Mouse (Mus musculus) layer of hippocampus, postnatal 36 days (tissue): Measurements from ENCODE around the gene Usp47. TPM values are rescaled to one million over a fixed set of nuclear protein-coding genes. Genes with fewer than 3 reads are reported as not detected.

Experiments used
- DNase-seq, 2 experiments: peaks; one replicate each; pipeline ENCODE4 v3.0.0; 2022
- total RNA-seq, 2 experiments: library from RNA; stranded (reverse); gene quantifications; 2 replicates each; pipeline ENCODE4 v1.2.3; 2021

Gene Usp47
- total RNA-seq, 2 experiments from 2014 or later: 65.5 to 65.9 TPM

DNA sequence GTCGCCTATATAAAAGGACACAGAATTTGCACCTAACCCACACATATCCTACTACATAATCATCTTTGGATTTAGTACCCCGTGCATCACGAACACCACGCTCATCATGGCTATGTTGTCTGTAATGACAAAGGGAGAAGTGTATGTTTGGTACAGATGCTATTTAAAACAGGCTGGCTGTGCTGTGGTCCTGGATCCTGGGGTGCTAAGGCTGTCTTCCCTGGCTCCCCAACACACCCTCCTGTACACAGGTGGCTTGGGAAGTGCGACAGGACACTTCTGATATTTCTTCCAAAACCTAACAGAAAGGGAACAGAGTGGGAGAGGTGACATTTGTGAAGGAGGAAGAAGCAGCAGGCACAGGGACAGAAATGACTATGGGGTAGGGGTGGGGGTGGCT, 100.3 kb downstream of the Usp47 start:
- DNase-seq: no peak

DNA sequence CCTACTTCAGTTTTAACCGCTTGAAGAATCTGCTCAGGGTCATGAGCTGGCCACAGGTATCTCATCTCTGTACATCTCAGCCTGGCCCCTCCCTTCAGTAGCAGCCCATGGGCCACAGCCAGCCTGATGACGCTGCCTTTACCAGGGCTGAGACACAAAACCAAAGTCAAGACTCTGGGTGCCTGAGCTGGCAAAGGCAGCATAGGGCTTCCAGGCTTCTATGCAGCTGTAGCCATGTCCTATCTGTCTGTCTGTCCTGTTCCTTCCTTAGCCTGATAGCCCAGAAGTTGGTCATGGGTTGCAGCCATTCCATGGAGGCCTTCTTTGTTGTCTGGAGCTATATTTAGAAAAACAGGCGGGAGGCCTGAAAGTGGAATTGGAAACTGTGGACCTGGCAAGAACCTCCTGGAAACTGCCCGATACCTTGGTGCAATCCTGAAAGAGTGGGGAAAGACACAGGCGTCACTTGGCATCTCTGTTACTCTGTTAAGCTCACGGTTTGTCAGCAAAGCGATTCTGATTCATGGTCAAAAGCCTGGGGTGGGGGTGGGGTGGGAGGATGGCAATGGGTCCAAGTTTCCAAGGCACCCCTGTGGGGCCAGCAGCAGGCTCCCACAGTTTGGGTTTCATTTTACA, 102.4 kb downstream of the Usp47 start:
- DNase-seq: no peak

GRCm38 (mm10) chr7:112127085-112127637, 103.9 kb downstream of the Usp47 start:
- DNase-seq: no peak

DNA sequence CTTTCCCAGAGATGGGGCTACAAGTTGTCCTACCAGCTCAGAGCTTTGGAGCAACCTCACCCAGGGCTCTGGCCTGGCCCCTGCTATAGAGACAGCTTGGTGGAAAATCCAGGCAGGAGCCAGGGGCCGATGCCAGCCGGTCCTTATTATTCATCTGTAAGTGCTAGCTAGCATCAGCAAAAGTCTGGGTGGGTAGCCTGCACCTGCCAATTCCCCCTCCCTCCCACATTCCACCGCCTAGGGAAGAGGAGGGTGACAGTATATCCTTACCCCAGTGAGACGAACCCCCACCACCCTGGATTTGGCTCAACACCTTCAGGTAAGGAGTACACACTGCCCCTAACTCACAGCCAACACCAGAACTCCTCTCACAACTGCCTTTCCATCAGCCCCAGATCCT, 104.7 kb downstream of the Usp47 start:
- no peak for DNase-seq

- no peak for DNase-seq
These were observed 105.5 kb downstream of the Usp47 start for GRCm38 (mm10) chr7:112128810-112129209.

DNA sequence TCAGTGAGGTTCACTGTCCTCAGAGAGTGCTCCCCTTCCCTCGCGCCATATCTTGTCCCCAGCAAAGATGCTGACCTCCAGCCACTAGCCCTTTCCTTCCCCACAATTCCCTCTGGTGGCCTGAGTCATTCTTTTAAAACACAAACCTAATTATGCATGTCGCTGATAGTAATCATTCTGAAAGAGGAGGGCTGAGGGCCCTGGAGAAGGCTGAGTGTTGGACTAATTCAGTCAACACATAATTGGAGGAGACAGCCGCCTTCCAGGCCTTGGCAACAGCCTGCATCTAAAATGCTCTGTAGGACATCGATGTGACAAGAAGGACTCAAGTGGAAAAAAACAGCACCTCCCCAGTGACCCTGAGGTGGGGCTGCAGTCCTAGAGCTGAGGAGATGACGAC, 106.5 kb downstream of the Usp47 start:
- no peak for DNase-seq

DNA sequence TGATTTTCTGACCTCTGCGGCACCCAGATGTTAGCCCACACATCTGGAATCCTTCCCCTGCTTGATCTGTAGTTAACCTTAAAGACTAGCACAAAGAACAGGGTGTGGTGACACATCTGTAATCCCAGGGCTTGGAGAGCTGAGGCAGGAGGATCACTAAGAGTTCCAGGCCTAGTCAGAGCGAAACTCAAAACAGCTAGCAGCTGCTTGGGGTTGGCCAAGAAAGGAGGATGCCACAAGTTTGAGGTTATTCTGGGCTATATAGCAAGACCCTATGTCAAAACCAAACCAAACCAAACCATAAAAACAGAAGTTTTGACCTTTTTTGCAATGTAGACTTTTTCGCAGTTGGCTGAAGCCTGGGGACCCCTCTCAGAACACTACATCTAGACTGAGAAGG, 107.4 kb downstream of the Usp47 start:
- no peak for DNase-seq

GRCm38 (mm10) chr7:112132005-112132404, 108.7 kb downstream of the Usp47 start:
- DNase-seq: no peak

- DNase-seq: no peak
These were observed 110.0 kb downstream of the Usp47 start for GRCm38 (mm10) chr7:112133277-112133676.

GRCm38 (mm10) chr7:112135161-112135560, 111.9 kb downstream of the Usp47 start:
- DNase-seq: no peak

- no peak for DNase-seq
These were observed 113.2 kb downstream of the Usp47 start for GRCm38 (mm10) chr7:112136537-112136936.

GRCm38 (mm10) chr7:112138168-112138508, 114.8 kb downstream of the Usp47 start:
- DNase-seq: no peak

- DNase-seq: no peak
These were observed 115.5 kb downstream of the Usp47 start for GRCm38 (mm10) chr7:112138509-112139405.

- no peak for DNase-seq
These were observed 117.4 kb downstream of the Usp47 start for GRCm38 (mm10) chr7:112140725-112141124.

GRCm38 (mm10) chr7:112142616-112143015, 119.3 kb downstream of the Usp47 start:
- DNase-seq: no peak

DNA sequence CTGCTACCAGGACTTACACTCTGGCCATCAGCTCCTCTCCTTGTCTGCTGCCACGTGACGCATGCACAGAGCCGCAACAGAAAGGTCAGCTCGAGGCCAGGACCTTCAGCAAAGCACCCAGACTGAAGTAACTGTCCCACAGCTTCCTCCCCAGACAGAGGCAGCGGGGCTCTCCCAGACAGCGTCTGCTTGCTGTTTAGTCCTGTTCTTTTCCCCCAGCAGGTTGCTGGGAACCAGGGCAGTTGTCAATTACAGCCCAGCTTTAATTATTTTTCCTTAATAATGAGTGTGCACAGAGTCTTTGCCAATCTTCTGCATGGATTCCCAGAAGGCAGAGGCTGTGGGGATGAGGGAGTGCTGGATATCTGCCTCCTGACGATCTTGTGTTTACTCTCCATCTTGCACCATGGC, 119.8 kb downstream of the Usp47 start:
- no peak for DNase-seq

DNA sequence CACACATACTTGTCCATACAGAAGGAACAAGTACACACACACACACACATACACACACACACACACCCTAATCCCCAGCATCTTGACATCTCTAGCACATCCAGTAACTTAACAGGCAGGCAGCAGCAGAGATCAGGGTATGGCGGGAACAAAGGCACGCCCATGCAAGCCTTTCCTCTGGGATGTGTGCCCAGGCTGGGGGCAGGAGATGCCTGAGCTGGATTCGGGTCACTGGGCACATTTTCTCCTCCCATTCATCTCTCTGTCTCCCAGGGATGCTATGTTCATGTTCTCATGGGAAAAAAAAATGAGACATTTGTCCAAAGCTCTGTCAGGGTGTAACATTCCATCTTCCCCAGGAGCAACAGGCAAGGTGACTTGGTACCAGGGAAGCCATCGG, 120.7 kb downstream of the Usp47 start:
- DNase-seq: no peak

GRCm38 (mm10) chr7:112144646-112145179, 121.4 kb downstream of the Usp47 start:
- no peak for DNase-seq

DNA sequence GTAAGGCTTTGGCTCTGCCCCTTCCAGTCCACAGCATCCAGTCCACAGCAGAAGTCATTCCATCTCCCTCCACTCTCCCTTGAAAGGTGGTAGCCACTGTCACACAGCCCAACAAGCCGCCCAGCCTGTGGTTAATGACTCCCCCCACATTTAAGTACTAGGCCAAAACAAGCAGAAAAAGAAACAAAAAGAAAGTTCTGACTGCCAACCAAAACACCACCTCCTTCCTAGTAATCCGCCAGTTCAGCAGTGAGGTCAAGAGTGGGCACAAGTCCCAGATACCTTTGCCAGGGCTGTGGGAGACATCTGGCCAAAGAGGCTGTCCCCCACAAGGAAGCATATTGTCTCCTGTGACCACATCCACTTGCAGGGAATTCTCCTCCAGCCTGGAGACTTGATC, 124.7 kb downstream of the Usp47 start:
- no peak for DNase-seq

- DNase-seq: no peak
These were observed 125.8 kb downstream of the Usp47 start for GRCm38 (mm10) chr7:112149113-112149512.

- no peak for DNase-seq
These were observed 131.1 kb downstream of the Usp47 start for GRCm38 (mm10) chr7:112154445-112154844.

GRCm38 (mm10) chr7:112155194-112155593, 131.9 kb downstream of the Usp47 start:
- no peak for DNase-seq

DNA sequence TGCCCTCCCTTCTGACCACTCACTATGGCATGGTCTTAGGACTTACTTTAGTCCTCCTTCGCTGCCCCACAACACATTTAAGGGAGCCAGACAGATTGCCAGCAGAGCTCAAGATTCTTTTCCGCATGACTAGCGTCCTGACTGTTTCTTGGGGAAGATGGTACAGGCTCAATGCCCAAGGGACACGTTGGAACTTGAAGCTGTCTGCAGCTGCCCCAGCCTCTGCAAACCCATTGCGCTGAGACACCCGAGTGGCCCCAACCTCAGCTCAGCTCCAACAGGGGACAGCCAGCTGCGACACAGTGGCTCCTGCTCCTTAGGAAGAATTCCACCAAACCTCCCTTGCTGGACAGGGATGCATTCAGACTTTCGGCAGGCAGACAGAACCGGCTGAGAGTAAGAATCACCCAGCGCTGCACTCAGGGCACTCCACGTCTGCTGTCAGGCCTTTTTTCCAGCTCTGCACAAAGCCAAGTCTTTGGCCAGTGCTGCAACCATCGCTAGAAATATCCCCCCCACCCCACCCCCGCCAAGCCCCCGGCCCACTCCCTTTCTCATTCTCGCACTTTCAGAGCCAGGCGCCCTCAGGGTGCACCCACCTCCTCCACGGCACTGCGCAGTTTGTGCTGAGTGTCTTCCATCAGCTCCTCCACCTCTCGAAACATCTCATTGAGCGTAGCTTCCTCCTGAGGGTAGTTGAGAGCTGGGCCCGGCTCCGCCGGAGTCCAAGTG, 134.4 kb downstream of the Usp47 start:
- no peak for DNase-seq
